Mouse (Mus musculus): ENCODE data around the gene Prss38.

Prss38 gene

GRCm38 (mm10) chr11:59375475-59375874, at the start of gene Prss38:
Prss38 (minus strand) TSS chr11:59375657.
- DNase-seq (ENCODE audit: low spot score in 2 of 2) = no peak

- DNase-seq (ENCODE audit: low spot score in 2 of 2) = no peak
Measured at GRCm38 (mm10) chr11:59423010-59423588, 47.6 kb upstream of the Prss38 start.

DNA sequence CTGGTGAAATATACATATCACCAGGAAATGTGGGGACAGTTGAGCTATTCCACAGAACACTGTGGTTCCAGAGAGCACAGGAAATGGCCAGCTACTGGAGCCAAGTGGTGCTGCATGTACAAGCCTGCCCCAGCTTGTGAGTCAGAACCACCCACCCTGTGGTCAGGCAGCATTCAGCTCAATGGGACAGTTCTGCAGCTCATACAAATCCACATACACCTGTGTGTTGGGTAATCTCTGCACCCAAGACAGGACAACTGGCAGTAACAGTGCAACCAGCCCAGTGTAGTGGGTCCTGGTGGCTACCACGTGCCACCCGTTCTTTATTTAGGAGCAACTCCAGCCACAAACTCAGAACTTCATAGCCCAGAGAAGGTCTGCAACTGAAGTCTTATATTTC, 46.5 kb upstream of the Prss38 start:
- no peak for DNase-seq (ENCODE audit: low spot score in 2 of 2)

DNA sequence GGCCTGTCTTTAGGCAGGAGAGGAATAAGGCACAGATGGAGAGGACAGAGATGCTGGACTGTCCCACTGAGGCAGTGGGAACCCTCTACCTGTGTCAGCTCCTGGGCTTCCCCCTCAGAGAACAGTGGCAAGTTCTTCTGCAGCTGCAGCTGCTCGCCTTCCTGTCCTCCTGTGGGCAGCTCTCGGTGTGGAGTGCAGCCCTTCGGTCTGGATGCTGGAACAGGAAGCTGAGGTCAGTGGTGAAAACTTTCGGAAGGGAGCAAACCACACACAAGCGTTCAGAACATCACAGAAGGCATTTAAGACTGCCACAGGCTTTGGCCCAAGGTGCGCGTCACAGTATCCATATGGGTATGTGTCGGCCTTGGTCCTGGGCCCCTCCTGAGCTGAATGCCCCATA, 46.0 kb upstream of the Prss38 start:
- DNase-seq (ENCODE audit: low spot score in 2 of 2) = peak in 1 of 2 experiments; percentile 14

GRCm38 (mm10) chr11:59418708-59419107, 43.3 kb upstream of the Prss38 start:
- peak; percentile 10 to 15 for DNase-seq (ENCODE audit: low spot score in 2 of 2)

DNA sequence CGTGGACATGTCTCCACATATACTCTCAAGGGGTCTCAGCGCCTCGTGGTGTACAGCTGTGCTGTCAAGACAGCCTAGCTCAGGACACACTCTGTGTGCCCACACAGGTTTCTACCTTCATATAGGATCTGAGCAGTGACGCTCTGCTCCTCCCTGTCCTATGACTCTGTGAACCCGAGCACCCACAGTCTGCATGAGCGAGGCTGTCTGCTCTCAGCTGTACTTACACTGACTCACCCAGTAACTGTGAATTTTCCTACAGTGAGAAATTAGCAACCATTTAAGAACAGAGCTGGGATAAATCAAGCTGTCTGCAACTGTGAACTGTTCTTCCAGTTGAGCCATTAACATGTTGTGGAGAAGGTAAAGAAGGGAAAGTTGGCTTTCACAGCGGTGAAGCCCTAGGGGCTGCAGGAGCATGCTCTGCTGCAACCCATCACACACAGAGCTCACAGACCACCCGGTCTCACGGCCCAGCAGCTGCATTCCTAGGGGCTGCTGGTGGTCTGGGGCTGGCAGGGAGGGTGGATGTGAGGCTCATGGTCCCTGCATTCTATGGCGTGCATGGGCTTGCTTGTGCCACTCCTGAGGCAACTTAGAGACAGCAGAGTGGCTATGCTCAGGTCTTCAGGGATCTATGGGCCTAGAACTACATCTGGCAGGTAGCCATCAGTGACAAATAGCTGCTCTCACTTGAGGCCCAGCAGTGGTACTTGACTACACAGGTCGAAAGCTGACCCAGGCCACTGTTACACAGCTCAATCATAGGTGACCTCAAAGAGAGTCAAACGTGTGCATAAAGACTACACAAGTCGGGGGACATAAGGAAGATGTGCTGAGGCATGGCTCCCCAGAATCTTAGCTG, 37.8 kb upstream of the Prss38 start:
- DNase-seq (ENCODE audit: low spot score in 2 of 2) = no peak

GRCm38 (mm10) chr11:59412058-59412457, 36.6 kb upstream of the Prss38 start:
- no peak for DNase-seq (ENCODE audit: low spot score in 2 of 2)

DNA sequence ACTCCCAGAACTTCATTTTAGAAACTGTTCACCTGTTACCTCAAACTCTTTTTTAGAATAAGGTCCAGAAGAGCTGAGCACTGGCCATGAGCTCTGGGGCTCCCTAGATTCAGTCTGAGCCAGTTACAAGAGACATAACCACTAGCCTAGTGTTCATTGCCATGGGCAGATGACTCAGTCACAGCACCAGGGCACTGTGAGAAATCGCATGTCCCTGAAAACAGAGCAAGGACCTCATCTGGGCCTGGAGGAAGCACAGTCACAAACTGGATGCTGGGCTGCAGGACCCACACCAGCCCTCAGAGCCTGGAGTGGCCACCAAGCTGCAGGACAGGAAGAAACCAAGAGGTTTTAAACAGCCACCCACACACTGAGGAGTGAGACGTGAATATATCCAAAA, 35.4 kb upstream of the Prss38 start:
- no peak for DNase-seq (ENCODE audit: low spot score in 2 of 2)

DNA sequence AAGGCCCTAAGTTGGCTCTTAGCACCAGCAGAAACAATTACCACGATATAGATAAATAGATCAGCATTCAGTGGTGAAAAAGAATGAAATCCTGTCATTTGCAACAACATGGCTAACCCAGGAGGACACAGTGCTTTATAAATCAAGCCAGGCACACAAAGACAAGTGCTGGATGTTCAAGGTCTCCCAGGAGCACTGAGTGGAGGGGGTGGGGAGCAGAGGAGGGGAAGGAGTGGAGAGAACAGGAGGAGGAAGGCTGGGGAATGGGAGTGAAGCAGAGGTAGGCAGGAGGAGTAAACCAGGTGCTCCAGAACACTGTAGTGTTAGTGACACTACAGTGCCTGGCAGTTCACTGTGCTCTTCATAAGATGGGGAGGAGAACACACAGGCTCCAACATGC, 30.3 kb upstream of the Prss38 start:
- no peak for DNase-seq (ENCODE audit: low spot score in 2 of 2)

- DNase-seq (ENCODE audit: low spot score in 2 of 2) = no peak
Measured at GRCm38 (mm10) chr11:59400876-59401275, 25.4 kb upstream of the Prss38 start.

GRCm38 (mm10) chr11:59399830-59400229, 24.4 kb upstream of the Prss38 start:
- no peak for DNase-seq (ENCODE audit: low spot score in 2 of 2)

- no peak for DNase-seq (ENCODE audit: low spot score in 2 of 2)
Measured at GRCm38 (mm10) chr11:59397536-59398371, 22.3 kb upstream of the Prss38 start.

GRCm38 (mm10) chr11:59394451-59394850, 19.0 kb upstream of the Prss38 start:
- no peak for DNase-seq (ENCODE audit: low spot score in 2 of 2)

DNA sequence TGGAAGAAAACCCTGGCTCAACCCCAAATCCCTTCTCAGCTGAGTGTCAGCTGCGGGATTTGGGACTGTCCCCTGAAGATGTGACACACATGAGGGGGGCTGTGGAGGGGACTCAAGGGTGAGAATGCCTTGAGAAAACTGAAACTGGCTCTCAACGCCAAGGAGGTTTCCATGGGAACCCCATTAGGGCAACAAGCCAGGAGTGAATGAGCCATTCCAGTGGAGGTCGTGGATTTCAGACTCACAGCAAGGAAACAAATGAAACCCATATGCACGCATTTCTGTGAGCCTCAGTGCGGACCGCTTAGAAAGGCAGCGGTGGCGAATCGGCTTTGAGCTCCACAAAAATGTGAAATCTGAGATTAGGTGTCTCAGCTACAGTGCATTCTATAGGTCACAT, 18.1 kb upstream of the Prss38 start:
- no peak for DNase-seq (ENCODE audit: low spot score in 2 of 2)

DNA sequence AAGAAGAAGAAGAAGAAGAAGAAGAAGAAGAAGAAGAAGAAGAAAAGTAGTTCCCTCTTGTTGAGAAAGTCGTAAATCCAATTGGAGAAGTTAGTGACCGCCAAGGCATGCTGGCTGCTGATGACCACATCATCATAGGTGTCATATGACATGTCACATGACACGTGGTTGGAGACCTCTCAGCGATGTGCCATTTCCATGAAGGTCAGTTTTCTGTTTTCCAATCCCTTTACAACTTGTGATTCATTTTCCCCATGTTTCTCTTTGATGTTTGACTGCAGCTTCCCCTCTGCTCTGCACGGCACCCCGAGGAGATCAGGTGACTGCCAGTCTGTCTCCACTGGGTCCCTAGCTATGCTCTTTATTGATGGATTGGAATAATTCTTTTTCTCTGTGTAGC, 16.8 kb upstream of the Prss38 start:
- DNase-seq (ENCODE audit: low spot score in 2 of 2) = no peak

- DNase-seq (ENCODE audit: low spot score in 2 of 2) = no peak
Measured at GRCm38 (mm10) chr11:59390470-59390869, 15.0 kb upstream of the Prss38 start.

- no peak for DNase-seq (ENCODE audit: low spot score in 2 of 2)
Measured at GRCm38 (mm10) chr11:59389617-59390016, 14.2 kb upstream of the Prss38 start.

DNA sequence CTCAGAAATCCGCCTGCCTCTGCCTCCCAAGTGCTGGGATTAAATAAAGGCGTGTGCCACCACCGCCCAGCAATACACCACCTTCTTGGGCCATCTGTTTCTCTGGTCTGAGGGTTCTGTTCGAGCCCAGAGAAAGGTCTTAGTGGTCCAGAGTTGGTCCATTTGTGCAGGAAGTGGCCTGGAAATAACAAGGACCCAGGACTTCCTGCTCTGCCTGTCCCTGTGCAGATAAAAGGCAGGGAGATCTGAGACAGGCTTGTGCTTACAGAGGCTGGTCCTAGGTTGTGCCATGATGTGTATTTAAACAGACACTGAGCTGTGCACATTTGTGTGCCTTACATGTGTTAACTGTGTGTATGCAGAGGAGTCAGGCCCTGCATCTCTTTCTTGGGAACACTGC, 13.3 kb upstream of the Prss38 start:
- no peak for DNase-seq (ENCODE audit: low spot score in 2 of 2)

GRCm38 (mm10) chr11:59387471-59387870, 12.0 kb upstream of the Prss38 start:
- no peak for DNase-seq (ENCODE audit: low spot score in 2 of 2)

DNA sequence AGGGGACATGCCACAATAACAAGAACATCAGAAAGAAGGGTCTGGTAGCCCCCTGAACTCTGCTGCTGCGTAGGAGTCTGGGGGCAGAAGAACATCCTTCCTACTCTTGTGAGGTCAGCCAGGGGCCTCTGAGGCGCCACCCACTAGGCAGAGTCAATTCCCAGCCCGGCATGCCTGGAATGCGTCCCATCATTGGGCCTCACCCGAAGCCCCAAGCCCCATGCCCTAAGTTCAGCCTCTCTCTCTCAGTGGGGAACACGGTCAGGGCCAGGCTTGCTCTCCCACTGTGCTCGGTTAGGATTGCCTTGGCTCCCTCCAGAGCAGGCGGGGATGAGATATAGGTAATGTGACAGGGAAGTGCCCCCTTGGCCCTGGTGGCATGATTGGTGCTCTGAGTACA, 9.7 kb upstream of the Prss38 start:
- no peak for DNase-seq (ENCODE audit: low spot score in 2 of 2)

- DNase-seq (ENCODE audit: low spot score in 2 of 2) = no peak
Measured at GRCm38 (mm10) chr11:59384441-59384959, 9.0 kb upstream of the Prss38 start.

DNA sequence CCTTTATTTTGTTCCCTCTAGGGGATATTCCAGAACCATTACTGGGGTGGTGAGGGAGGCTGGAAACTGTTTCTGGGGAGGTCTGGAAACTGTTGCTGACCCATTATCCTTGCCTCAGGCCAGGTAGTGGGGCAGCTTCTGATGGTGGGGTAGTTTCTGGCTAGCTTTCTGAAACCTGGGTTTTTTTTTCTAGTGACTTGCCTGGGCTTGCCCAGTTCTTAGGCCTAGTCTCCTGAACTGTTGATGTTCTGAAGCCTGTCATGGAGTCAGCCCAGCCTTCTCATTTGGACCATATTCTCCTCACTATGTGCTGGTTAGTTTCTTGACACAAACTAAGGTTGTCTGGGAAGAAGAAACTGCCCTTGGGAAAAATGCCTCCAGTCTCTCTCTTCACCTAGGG, 4.1 kb upstream of the Prss38 start:
- DNase-seq (ENCODE audit: low spot score in 2 of 2) = no peak
